13 mouse cellular contexts compared by ENCODE assay signal in genomic region chr7:92105477-92105876, GRCm38 (mm10).
DNase-seq lines count a peak whose midpoint lies in the region; ATAC-seq and TF ChIP-seq lines count a peak whose summit lies in the region.
"Had no signal": no experiment of that assay in that cellular context is flagged by ENCODE, and none has a peak within 500 bp of the region (broad histone marks: within the 10 kb centered on the region; RNA-seq: fewer than 3 reads in every experiment).

No protein-coding gene starts in this region.

- H3K36me3 ChIP-seq in forebrain, embryonic 13.5 days (ENCODE audit: poor library complexity, severe bottlenecking) = no peaks in the 10 kb centered on the region
- no peaks in the 10 kb centered on the region for H3K36me3 ChIP-seq in forebrain, embryonic 10.5 days (replicated peaks)
- no peaks in the 10 kb centered on the region for H3K36me3 ChIP-seq in midbrain, embryonic 12.5 days
- H3K36me3 ChIP-seq in midbrain, embryonic 13.5 days = no peaks in the 10 kb centered on the region
- H3K36me3 ChIP-seq in hindbrain, embryonic 14.5 days (replicated peaks; ENCODE audit: control insufficient read depth, insufficient read depth) = no peaks in the 10 kb centered on the region
- H3K36me3 ChIP-seq in stomach, postnatal 0 days (ENCODE audit: control insufficient read depth, insufficient read depth, low read length) = no peaks in the 10 kb centered on the region
- no peaks in the 10 kb centered on the region for H3K36me3 ChIP-seq in heart, embryonic 10.5 days
- H3K36me3 ChIP-seq: embryonic facial prominence, embryonic 15.5 days; kidney, embryonic 15.5 days had no signal

- peak; percentile 80 for TF ChIP-seq CTCF in stomach, postnatal 0 days (IDR thresholded peaks at IDR 0.05; ENCODE audit: low read depth)

- no peak overlapping the region for H3K4me3 ChIP-seq in forebrain, embryonic 13.5 days
- no peak overlapping the region for H3K4me3 ChIP-seq in forebrain, embryonic 10.5 days
- H3K4me3 ChIP-seq in midbrain, embryonic 12.5 days = no peak overlapping the region
- no peak overlapping the region for H3K4me3 ChIP-seq in midbrain, embryonic 13.5 days (replicated peaks)
- H3K4me3 ChIP-seq in hindbrain, embryonic 14.5 days (replicated peaks; ENCODE audit: low read length) = no peak overlapping the region
- no peak overlapping the region for H3K4me3 ChIP-seq in stomach, postnatal 0 days (ENCODE audit: low read depth, low read length)
- no peak overlapping the region for H3K4me3 ChIP-seq in heart, embryonic 10.5 days
- H3K4me3 ChIP-seq: embryonic facial prominence, embryonic 15.5 days; kidney, embryonic 15.5 days had no signal

- no peaks in the 10 kb centered on the region for H3K27me3 ChIP-seq in forebrain, embryonic 13.5 days
- H3K27me3 ChIP-seq in forebrain, embryonic 10.5 days (ENCODE audit: poor library complexity, severe bottlenecking) = no peaks in the 10 kb centered on the region
- H3K27me3 ChIP-seq in midbrain, embryonic 12.5 days = no peaks in the 10 kb centered on the region
- H3K27me3 ChIP-seq in midbrain, embryonic 13.5 days = no peaks in the 10 kb centered on the region; the same call in 1 of the 2 replicates
- H3K27me3 ChIP-seq in hindbrain, embryonic 14.5 days (ENCODE audit: control insufficient read depth, insufficient read depth, low read length) = no peaks in the 10 kb centered on the region
- H3K27me3 ChIP-seq in stomach, postnatal 0 days (ENCODE audit: control insufficient read depth, insufficient read depth, low read length) = no peaks in the 10 kb centered on the region
- no peaks in the 10 kb centered on the region for H3K27me3 ChIP-seq in heart, embryonic 10.5 days (ENCODE audit: insufficient read depth, poor library complexity, severe bottlenecking)
- H3K27me3 ChIP-seq: embryonic facial prominence, embryonic 15.5 days had no signal

- no peak overlapping the region for H3K4me2 ChIP-seq in forebrain, embryonic 13.5 days
- H3K4me2 ChIP-seq in midbrain, embryonic 12.5 days (replicated peaks) = no peak overlapping the region
- no peak overlapping the region for H3K4me2 ChIP-seq in midbrain, embryonic 13.5 days (replicated peaks)
- H3K4me2 ChIP-seq in hindbrain, embryonic 14.5 days (replicated peaks) = no peak overlapping the region
- H3K4me2 ChIP-seq in stomach, postnatal 0 days (replicated peaks; ENCODE audit: low read depth) = no peak overlapping the region
- H3K4me2 ChIP-seq: embryonic facial prominence, embryonic 15.5 days; kidney, embryonic 15.5 days had no signal

- H3K9me3 ChIP-seq in forebrain, embryonic 13.5 days (replicated peaks) = no peaks in the 10 kb centered on the region
- no peaks in the 10 kb centered on the region for H3K9me3 ChIP-seq in forebrain, embryonic 10.5 days
- no peaks in the 10 kb centered on the region for H3K9me3 ChIP-seq in midbrain, embryonic 12.5 days
- peaks cover 4% of the 10 kb centered on the region; the same call in 1 of the 2 replicates for H3K9me3 ChIP-seq in midbrain, embryonic 13.5 days
- H3K9me3 ChIP-seq in hindbrain, embryonic 14.5 days (ENCODE audit: control insufficient read depth, low read length) = no peaks in the 10 kb centered on the region
- H3K9me3 ChIP-seq in stomach, postnatal 0 days (ENCODE audit: control insufficient read depth, low read length) = no peaks in the 10 kb centered on the region
- no peaks in the 10 kb centered on the region for H3K9me3 ChIP-seq in heart, embryonic 10.5 days
- H3K9me3 ChIP-seq: embryonic facial prominence, embryonic 15.5 days; kidney, embryonic 15.5 days had no signal

- no peak for TF ChIP-seq EP300 in stomach, postnatal 0 days (optimal IDR thresholded peaks at IDR 0.05)

- no peak for DNase-seq in forebrain, embryonic 10.5 days (ENCODE audit: extremely low spot score, low spot score)
- peak; percentile 78 for DNase-seq in hindbrain, embryonic 14.5 days (ENCODE audit: low spot score)
- no peak for DNase-seq in stomach, postnatal 0 days (ENCODE audit: low spot score)
- DNase-seq in heart, embryonic 10.5 days (ENCODE audit: low spot score) = no peak
- no peak for DNase-seq in layer of hippocampus, postnatal 10 days (ENCODE audit: low spot score in 2 of 2)
- DNase-seq: heart, adult 11 months; right cerebral cortex, adult 18-20 months; thymus, adult 2 months had no signal

- no peaks in the 10 kb centered on the region for H3K4me1 ChIP-seq in forebrain, embryonic 13.5 days
- no peaks in the 10 kb centered on the region for H3K4me1 ChIP-seq in forebrain, embryonic 10.5 days
- H3K4me1 ChIP-seq in midbrain, embryonic 12.5 days = no peaks in the 10 kb centered on the region
- no peaks in the 10 kb centered on the region for H3K4me1 ChIP-seq in midbrain, embryonic 13.5 days (replicated peaks)
- H3K4me1 ChIP-seq in hindbrain, embryonic 14.5 days (replicated peaks; ENCODE audit: control insufficient read depth, insufficient read depth, low read length) = no peaks in the 10 kb centered on the region
- H3K4me1 ChIP-seq in stomach, postnatal 0 days (replicated peaks; ENCODE audit: control insufficient read depth, insufficient read depth) = no peaks in the 10 kb centered on the region
- no peaks in the 10 kb centered on the region for H3K4me1 ChIP-seq in heart, embryonic 10.5 days
- H3K4me1 ChIP-seq: embryonic facial prominence, embryonic 15.5 days; kidney, embryonic 15.5 days had no signal

- peak; percentile 51 for ATAC-seq in forebrain, embryonic 13.5 days
- peak; percentile 20; the same call in 1 of the 2 replicates for ATAC-seq in midbrain, embryonic 12.5 days (ENCODE audit: low FRiP score, low read depth)
- ATAC-seq in midbrain, embryonic 13.5 days = no peak; the same call in 1 of the 2 replicates
- ATAC-seq in hindbrain, embryonic 14.5 days (ENCODE audit: low FRiP score) = peak; percentile 53; the same call in 1 of the 2 replicates
- no peak for ATAC-seq in stomach, postnatal 0 days (ENCODE audit: low FRiP score, low TSS enrichment)

- 44% methylated on average over 2 of the region's 2 CpGs for WGBS in forebrain, embryonic 13.5 days
- WGBS in forebrain, embryonic 10.5 days = 50% methylated on average over 2 of the region's 2 CpGs
- 36% methylated on average over 2 of the region's 2 CpGs for WGBS in midbrain, embryonic 12.5 days
- 42% methylated on average over 2 of the region's 2 CpGs for WGBS in midbrain, embryonic 13.5 days
- 36% methylated on average over 2 of the region's 2 CpGs for WGBS in hindbrain, embryonic 14.5 days
- 19% methylated on average over 2 of the region's 2 CpGs for WGBS in stomach, postnatal 0 days
- WGBS in heart, embryonic 10.5 days = 37% methylated on average over 2 of the region's 2 CpGs

- H3K27ac ChIP-seq in forebrain, embryonic 13.5 days = no peak overlapping the region
- H3K27ac ChIP-seq in forebrain, embryonic 10.5 days = no peak overlapping the region
- no peak overlapping the region for H3K27ac ChIP-seq in midbrain, embryonic 12.5 days (replicated peaks)
- H3K27ac ChIP-seq in midbrain, embryonic 13.5 days = no peak overlapping the region
- H3K27ac ChIP-seq in hindbrain, embryonic 14.5 days = no peak overlapping the region
- no peak overlapping the region for H3K27ac ChIP-seq in stomach, postnatal 0 days (replicated peaks)
- H3K27ac ChIP-seq in heart, embryonic 10.5 days = no peak overlapping the region
- H3K27ac ChIP-seq: embryonic facial prominence, embryonic 15.5 days; kidney, embryonic 15.5 days had no signal

- H3K9ac ChIP-seq in forebrain, embryonic 13.5 days = no peak overlapping the region
- no peak overlapping the region for H3K9ac ChIP-seq in midbrain, embryonic 12.5 days (replicated peaks)
- H3K9ac ChIP-seq in midbrain, embryonic 13.5 days (replicated peaks) = no peak overlapping the region
- peak overlapping the region; percentile 28; the same call in 1 of the 2 replicates for H3K9ac ChIP-seq in hindbrain, embryonic 14.5 days
- no peak overlapping the region for H3K9ac ChIP-seq in stomach, postnatal 0 days (ENCODE audit: low read length)
- H3K9ac ChIP-seq: embryonic facial prominence, embryonic 15.5 days; kidney, embryonic 15.5 days had no signal

Comparison
In these comparisons a context has a peak if more than half of its experiments do, and no peak if none do; other contexts are left out.
1. ATAC-seq: peak in forebrain, embryonic 13.5 days (single experiment), midbrain, embryonic 12.5 days (single experiment) and hindbrain, embryonic 14.5 days (single experiment); none in midbrain, embryonic 13.5 days (single experiment) and stomach, postnatal 0 days (single experiment).